Mouse (Mus musculus): ENCODE measurements around the gene C1qtnf1. TPM values are rescaled to one million over a fixed set of nuclear protein-coding genes. Genes with fewer than 3 reads are reported as not detected.
A peak's percentile ranks its signal among the peaks of the same experiment; 100 is the strongest.

Gene C1qtnf1
- total RNA-seq, 2 experiments from 2014 or later = 21.6 to 22.7 TPM

- DNase-seq = no peak
Observed at GRCm38 (mm10) chr11:118473842-118474500, 46.0 kb downstream of the C1qtnf1 start.

DNA sequence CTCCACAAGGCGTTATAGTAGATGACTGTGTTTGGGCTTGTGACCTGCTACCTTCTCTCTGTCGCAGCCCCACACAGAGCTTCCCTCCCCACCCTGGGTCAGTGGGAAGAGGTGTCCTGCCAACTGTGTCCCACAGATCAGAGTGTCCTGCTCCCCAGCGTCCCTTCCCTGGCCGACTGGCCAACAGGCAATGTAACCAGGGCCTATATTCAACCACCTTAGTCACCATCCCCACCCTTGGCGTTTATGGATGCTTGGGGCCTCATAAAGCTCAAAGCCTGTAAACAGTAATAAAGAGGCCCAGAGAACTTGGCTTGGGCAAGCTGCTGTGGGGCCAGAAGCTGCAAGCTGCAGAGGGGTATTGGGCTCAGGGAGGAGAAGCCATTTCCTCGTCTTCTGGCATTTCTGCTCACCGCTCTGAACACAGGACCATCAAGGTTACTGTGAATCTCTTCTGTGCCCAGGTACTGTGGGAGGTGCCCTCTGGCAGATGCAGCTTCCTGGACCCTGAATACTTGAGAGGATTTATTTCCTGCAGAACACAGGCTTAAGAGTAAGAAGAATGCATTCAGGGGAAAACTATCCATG is 47.6 kb downstream of the C1qtnf1 start:
- no peak for DNase-seq

DNA sequence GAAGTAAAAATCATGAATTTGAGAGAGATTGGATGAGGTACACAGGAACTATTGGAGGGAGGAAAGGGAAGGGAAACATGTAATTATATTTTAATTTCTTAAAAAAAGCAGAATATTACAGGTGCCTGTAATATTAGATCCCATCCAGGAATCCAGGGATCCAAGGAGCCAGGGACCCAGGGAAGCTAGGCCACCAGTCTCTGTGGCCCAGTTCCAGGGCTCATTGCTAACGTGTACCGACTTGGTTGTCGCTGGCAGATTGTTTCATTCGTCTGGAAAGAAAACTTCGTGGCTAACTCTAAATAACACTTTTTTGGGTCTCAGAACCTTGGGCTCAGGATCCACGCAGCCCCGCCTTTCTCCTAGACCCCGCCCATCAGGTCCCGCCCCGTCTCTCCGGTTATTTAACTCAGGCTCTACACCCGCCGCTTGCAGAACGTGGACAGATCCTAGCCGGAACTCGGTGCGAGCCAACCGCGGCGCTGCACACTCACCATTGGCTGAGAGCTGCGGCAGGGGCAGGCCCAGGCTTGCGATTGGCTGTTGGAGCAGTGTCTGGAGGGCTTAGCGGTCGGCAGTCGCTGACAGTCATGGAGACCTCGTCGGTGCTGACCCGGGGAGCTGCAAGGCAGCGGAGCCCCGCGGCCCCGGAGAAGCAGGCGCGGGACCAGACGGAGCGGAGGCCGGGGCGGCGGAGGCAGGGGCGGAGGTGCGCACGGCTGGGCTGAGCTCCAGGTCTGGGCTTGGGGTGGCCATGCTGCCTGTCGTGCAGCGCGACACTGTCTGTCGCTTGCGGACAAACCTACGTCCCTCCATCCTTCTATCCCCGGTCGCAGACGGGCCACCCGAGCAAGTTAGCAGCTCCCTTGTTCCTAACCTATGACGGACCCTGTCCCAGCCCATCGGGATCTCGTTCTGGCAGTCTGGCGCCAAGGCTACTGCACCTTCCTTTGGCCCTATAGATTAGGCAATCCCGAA is 48.7 kb downstream of the C1qtnf1 start, which contains the start of gene Engase:
TSS of gene Engase (plus strand) at position 434 of the 978 bp plus-strand sequence.
- DNase-seq = peak; percentile 98 to 99

DNA sequence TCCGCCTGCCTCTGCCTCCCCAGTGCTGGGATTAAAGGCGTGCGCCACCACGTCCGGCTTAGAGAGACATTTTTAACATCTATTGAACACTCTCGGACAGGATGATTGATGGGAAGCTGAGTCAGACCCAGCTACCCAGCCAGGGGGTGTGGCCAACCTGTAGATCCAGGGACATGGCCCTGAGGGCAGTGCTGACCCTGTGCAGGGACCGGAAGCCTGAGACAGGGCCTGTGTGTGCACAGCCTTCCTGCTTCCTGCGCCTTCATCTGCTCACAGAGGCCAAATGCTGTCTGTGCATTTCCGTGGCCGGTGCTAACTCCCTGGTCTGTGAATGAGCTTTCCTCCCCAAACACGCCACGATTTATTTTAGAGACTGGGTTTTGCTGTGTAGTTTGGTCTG is 51.8 kb downstream of the C1qtnf1 start:
- peak; percentile 89 to 91 for DNase-seq

DNA sequence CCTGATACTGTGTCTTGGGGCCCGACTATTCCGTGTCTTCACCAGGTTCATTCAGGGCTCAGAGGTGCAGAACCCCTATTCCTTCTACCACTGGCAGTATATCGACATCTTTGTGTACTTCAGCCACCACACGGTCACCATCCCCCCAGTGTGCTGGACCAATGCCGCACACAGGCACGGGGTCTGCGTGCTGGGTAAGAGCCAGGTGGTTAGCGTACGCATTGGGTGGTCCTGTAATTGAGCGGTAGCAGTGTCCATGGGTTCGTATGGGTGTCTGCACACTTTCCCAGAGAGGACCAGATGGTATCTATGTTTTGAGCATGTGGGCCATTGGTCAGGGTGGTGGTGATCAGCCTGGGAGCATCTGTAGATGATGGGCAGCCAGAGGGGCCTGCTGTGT is 53.2 kb downstream of the C1qtnf1 start:
- no peak for DNase-seq

- no peak for DNase-seq
Observed at GRCm38 (mm10) chr11:118481751-118482150, 53.7 kb downstream of the C1qtnf1 start.

- DNase-seq = no peak
Observed at GRCm38 (mm10) chr11:118484169-118484568, 56.2 kb downstream of the C1qtnf1 start.

- no peak for DNase-seq
Observed at GRCm38 (mm10) chr11:118485338-118485737, 57.3 kb downstream of the C1qtnf1 start.

- no peak for DNase-seq
Observed at GRCm38 (mm10) chr11:118485780-118486179, 57.8 kb downstream of the C1qtnf1 start.

DNA sequence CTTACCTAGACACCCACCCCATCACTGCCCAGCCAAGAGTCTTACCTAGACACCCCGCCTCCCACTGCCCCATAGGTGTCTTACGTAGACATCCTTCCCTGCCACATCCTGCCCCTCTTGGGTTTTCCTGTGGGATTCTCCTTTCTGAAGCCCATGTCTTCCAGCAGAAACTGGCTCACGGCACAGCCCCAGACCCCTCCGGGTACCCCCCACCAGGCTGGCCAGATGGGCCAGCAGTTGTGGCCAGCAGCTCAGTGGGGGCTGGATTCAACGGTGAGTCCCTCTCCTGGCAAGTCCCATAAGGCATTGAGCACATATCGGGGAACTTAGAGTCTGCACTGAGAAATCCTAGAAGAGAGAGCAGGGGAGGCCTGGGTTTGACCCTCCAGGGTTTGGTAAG is 58.3 kb downstream of the C1qtnf1 start:
- DNase-seq = no peak

GRCm38 (mm10) chr11:118486881-118487772 is 59.1 kb downstream of the C1qtnf1 start:
- peak; percentile 32 to 46 for DNase-seq

DNA sequence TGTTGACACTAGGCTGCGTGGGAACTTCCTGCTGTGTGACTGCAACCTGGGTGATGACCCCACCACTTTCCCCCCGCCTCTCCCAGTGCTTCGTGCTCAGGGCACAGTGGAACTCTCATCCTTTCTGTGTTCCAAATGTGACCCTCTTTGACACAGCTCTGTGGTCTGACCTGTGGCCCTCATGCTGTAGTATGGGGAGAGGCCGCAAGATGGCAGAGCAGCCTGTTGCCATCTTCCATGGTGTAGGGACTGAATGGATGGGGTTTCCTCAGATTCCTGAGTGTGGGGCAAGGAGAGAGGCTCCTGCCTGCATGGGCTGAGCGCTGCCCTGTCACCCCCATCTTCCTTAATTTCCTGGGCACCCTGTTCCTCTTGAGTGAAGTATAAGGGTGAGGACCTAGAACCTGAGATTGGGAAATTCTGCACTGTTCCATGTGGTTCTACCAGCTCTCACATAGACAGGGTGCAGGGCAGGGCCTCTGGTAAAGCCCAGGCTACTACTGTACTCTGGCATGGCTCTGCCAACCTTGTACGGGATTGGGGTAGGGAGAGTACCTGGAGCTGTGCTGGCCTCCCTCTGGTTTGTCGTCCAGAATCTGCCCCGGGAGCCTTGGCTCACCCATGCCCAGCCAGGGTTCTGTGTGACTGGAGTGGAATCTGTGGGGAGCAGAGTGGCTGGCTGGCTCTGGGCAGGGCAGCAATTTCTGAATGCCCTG is 60.3 kb downstream of the C1qtnf1 start:
- DNase-seq = no peak

- DNase-seq = no peak
Observed at GRCm38 (mm10) chr11:118488907-118489270, 60.9 kb downstream of the C1qtnf1 start.

DNA sequence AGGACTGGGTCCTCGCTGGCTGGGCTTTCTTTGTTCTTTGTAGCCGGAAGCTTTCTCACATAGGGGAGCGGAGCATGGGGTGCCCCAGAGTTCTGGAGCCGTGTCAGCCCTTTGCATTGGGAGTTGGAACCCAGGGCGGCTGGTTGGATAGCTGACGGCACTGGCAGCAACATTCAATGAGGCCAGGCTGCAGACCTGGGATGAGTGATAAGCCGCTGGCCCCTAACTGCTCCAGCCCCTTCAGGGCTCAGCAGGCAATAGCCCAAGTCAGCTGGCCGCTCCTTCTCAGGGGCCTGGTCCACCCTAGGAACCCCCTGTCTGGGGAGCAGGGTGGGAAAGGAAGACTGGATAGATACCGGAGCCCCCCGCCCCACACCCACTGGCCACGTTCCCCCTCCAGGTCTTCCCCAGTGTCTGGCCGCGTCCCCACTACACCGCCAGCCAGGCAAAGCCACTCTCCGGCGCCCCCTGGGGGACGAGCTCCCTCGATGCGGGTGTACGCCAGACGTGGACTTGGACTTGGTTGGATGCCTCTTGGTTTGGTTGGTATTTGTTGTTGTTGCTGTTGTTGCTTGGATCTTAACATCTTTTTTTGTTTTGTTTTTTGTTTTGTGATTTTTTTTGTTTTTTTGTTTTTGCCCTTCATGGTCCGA is 62.7 kb downstream of the C1qtnf1 start:
- DNase-seq = peak; percentile 85 to 92

DNA sequence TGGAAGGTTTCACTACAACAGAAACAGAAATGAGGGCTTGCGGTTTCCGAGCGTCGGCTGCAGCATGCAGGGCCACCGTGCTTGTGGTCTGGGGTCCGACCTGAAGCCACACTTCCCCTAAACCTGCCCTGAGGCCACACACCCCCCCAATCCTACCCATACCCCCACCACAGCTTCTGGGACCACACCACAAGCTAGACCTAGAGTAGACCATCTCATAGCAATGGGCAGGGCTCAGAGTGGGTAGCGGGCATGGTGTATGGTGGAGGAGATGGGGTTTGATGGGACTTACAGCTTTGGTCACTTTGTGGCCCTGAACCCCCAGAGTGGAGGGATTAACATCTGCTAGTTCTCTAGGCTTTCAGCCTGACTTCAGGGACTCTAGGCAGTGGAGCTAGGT is 63.2 kb downstream of the C1qtnf1 start:
- no peak for DNase-seq

DNA sequence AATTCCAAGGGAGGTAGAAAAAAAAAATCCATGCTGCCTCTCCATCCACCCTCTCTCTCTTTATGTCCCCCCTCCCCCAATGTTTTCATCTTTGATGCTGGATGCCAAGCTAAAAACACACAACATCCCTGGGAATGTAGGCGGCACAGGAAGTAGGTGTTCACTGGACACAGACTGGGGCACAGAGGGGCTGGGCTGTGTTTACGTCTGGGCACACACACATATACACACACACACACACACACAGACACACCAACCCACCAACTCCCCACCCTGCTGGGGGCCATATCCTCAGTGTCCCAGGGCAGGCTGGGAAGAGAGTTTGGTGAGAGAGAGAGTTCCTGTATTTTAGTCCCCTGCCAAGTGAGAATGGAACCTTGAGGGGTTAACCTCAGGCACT is 65.5 kb downstream of the C1qtnf1 start:
- DNase-seq = no peak

DNA sequence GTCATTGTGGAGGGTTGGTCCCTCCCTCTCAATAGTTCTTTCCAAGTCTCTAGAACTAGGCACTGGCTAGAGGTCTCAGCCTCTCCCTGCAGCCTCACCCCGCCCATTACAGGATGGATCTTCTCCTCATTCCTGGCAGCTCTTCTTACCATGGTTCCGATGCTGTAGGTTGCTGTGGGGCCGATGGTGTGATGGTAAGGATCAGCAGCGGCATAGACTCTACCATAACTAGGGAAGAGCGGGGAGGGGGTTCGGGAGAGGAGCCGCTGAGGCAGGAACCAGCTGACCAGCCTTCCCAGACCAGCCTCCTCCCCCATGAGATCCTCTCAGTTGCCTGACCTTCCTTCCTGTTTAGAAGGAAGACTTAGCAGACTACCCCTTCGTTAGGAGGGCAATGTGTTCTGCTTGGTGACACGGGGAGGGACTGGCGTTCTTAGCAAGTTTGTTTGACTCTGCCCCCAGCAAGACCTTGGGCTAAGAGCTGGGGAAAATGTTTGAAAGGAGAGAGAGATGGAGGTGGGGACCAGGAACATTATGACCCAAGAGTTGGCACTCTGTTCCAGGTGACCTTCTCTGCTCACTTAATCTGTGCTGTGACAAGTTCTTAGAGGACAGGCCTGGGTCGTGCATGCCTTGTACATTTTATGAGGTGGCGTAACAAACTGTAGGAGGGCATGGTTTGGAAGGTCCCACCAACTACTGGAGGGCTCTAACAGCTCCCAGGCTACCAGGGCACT is 66.2 kb downstream of the C1qtnf1 start:
- peak in 1 of 2 experiments; percentile 32 for DNase-seq

DNA sequence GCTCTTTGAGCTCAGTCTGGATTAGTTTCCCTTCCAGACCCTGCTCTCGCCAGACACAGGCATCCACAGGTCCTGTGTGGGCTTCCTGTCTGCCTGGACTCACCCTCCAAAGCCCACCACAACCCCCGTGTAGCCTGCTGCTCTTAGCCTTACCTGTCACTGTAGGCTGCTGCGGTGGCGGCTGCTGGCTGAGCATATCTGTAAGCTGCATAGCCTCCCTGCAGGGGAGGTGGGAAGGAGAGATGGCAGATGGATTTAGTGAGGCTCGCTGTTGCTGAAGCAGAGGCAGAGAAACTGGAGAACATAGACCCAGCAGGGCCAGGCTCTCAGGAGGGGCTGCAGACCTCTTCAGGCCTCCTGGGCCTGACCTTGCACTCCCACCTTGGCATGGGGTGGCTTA is 67.1 kb downstream of the C1qtnf1 start:
- no peak for DNase-seq

- no peak for DNase-seq
Observed at GRCm38 (mm10) chr11:118496066-118496689, 68.2 kb downstream of the C1qtnf1 start.

Measured in adrenal gland, postnatal 36 days (tissue).